Comparison of ENCODE assay signal across 15 mouse cellular contexts in the genomic region with DNA sequence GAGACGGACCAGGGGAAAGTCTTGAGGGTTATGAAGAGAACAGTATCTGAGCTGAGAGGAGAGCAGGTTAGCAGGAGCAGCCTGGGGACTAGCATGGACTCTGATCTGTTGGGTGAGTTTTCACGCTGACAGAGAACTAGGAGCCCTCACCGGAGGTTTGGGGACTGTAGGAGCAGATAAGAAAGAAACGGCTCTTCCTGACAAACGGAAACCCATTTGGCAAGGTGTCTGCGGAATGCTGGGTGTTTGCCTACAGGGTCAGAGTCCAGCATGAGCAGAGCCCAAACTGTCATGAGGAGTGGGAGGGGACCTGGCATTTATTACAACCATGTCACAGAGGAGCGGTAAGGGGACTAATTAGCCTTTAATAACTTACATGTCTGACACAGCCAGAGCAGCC. TPM values are rescaled to one million over a fixed set of nuclear protein-coding genes. Genes with fewer than 3 reads are reported as not detected.
DNase-seq lines count a peak whose midpoint lies in the region; ATAC-seq and TF ChIP-seq lines count a peak whose summit lies in the region.
"Had no signal": no experiment of that assay in that cellular context is flagged by ENCODE, and none has a peak within 500 bp of the region (broad histone marks: within the 10 kb centered on the region; RNA-seq: fewer than 3 reads in every experiment).

No protein-coding gene starts in this region.

- H3K4me2 ChIP-seq in liver, embryonic 13.5 days, result peak overlapping the region; percentile 59
- H3K4me2 ChIP-seq in forebrain, embryonic 15.5 days (replicated peaks), result no peak overlapping the region
- H3K4me2 ChIP-seq: embryonic facial prominence, embryonic 13.5 days had no signal

- peak overlapping the region; percentile 25; the same call in 1 of the 2 replicates for H3K27ac ChIP-seq in thymus, adult 2 months (ENCODE audit: control insufficient read depth, insufficient read depth, low read length)
- H3K27ac ChIP-seq in liver, embryonic 13.5 days, result peak overlapping the region; percentile 80
- H3K27ac ChIP-seq in forebrain, embryonic 15.5 days (replicated peaks), result no peak overlapping the region
- H3K27ac ChIP-seq: embryonic facial prominence, embryonic 13.5 days; kidney, postnatal 0 days had no signal

- no peak overlapping the region for H3K4me3 ChIP-seq in thymus, adult 2 months (ENCODE audit: control insufficient read depth, insufficient read depth, low read length)
- H3K4me3 ChIP-seq in liver, embryonic 13.5 days (replicated peaks), result peak overlapping the region; percentile 32
- H3K4me3 ChIP-seq in forebrain, embryonic 15.5 days, result no peak overlapping the region
- H3K4me3 ChIP-seq: embryonic facial prominence, embryonic 13.5 days; myocyte had no signal

- H3K9ac ChIP-seq in liver, embryonic 13.5 days, result peak overlapping the region; percentile 57
- no peak overlapping the region for H3K9ac ChIP-seq in forebrain, embryonic 15.5 days (replicated peaks)
- H3K9ac ChIP-seq: embryonic facial prominence, embryonic 13.5 days had no signal

- no peaks in the 10 kb centered on the region for H3K36me3 ChIP-seq in thymus, adult 2 months (ENCODE audit: control insufficient read depth, insufficient read depth, low read length)
- no peaks in the 10 kb centered on the region for H3K36me3 ChIP-seq in liver, embryonic 13.5 days
- no peaks in the 10 kb centered on the region for H3K36me3 ChIP-seq in forebrain, embryonic 15.5 days
- H3K36me3 ChIP-seq: embryonic facial prominence, embryonic 13.5 days; G1E had no signal

- no peak for TF ChIP-seq POLR2A in thymus, adult 2 months (IDR thresholded peaks at IDR 0.05; ENCODE audit: control insufficient read depth, extremely low read depth, insufficient read depth, low read length, poor library complexity)

- no peak for TF ChIP-seq CTCF in thymus, adult 2 months (IDR thresholded peaks at IDR 0.05; ENCODE audit: borderline replicate concordance, control insufficient read depth, extremely low read depth, insufficient read depth, low read length, poor library complexity)

- DNase-seq in adrenal gland, postnatal 10 days, result peak; percentile 40
- DNase-seq in adrenal gland, postnatal 36 days, result no peak
- DNase-seq in thymus, adult 2 months, result no peak
- no peak for DNase-seq in thymus, adult 18-20 months
- no peak for DNase-seq in liver, embryonic 13.5 days
- no peak for DNase-seq in frontal cortex, postnatal 36 days (ENCODE audit: low spot score in 2 of 2)
- DNase-seq in c-Kit-positive CD71-positive TER-119-positive erythroid progenitor cells, embryonic 14.5 days (ENCODE audit: low spot score), result no peak
- DNase-seq: adrenal gland, adult 2 months; cerebellum, adult 11-12 months; lung, postnatal 36 days had no signal

- H3K27me3 ChIP-seq in thymus, adult 2 months (ENCODE audit: control insufficient read depth, insufficient read depth, low read length), result no peaks in the 10 kb centered on the region
- H3K27me3 ChIP-seq in liver, embryonic 13.5 days, result no peaks in the 10 kb centered on the region
- no peaks in the 10 kb centered on the region for H3K27me3 ChIP-seq in forebrain, embryonic 15.5 days
- H3K27me3 ChIP-seq: embryonic facial prominence, embryonic 13.5 days had no signal

- peaks cover 7% of the 10 kb centered on the region; the same call in 1 of the 2 replicates for H3K9me3 ChIP-seq in liver, embryonic 13.5 days (replicated peaks)
- no peaks in the 10 kb centered on the region; the same call in 1 of the 2 replicates for H3K9me3 ChIP-seq in forebrain, embryonic 15.5 days
- H3K9me3 ChIP-seq: embryonic facial prominence, embryonic 13.5 days had no signal

- 16% methylated on average over 7 of the region's 7 CpGs for WGBS in thymus, adult 2 months
- WGBS in liver, embryonic 13.5 days (ENCODE audit: insufficient replicate concordance), result 2% methylated on average over 7 of the region's 7 CpGs
- 78% methylated on average over 7 of the region's 7 CpGs for WGBS in forebrain, embryonic 15.5 days

- H3K4me1 ChIP-seq in thymus, adult 2 months (replicated peaks; ENCODE audit: control insufficient read depth, insufficient read depth, low read length), result peaks cover 20% of the 10 kb centered on the region
- peaks cover 22% of the 10 kb centered on the region for H3K4me1 ChIP-seq in liver, embryonic 13.5 days (replicated peaks)
- H3K4me1 ChIP-seq in forebrain, embryonic 15.5 days, result no peaks in the 10 kb centered on the region

- peak; percentile 81 for ATAC-seq in liver, embryonic 13.5 days (ENCODE audit: low read depth)
- ATAC-seq in forebrain, embryonic 15.5 days (replicated peaks), result no peak

RNA-seq across cellular contexts. Expression of a gene that starts 40.0 kb away (rescaled TPM):
- total RNA-seq in adrenal gland, postnatal 10 days (2021), result 10 to 100 TPM; 14.7 to 17.7 TPM
- 10 to 100 TPM; 20.4 to 21.7 TPM for total RNA-seq in adrenal gland, postnatal 36 days (2021)
- 4.7 and 5.4 TPM in 2 replicates for polyA plus RNA-seq in thymus, adult 2 months (2012; rRNA removed)
- 14.0 and 14.3 TPM in 2 replicates for polyA plus RNA-seq in liver, embryonic 13.5 days (2015; fragmentation: Nextera tagmentation; extraction: Ambion mirVana)
- 10.9 and 12.8 TPM in 2 replicates for polyA plus RNA-seq in forebrain, embryonic 15.5 days (2015; fragmentation: Nextera tagmentation; extraction: Ambion mirVana)

RNA-seq across cellular contexts. Expression of a gene that starts 40.2 kb away (rescaled TPM):
- 10 to 100 TPM; 93.5 to 97.0 TPM for total RNA-seq in adrenal gland, postnatal 10 days (2021)
- 100 to 1,000 TPM in 1 of 2 experiments, 10 to 100 TPM in 1; 93.4 to 105 TPM for total RNA-seq in adrenal gland, postnatal 36 days (2021)
- 71.0 and 73.5 TPM in 2 replicates for polyA plus RNA-seq in thymus, adult 2 months (2012; rRNA removed)
- 83.9 and 94.8 TPM in 2 replicates for polyA plus RNA-seq in liver, embryonic 13.5 days (2015; fragmentation: Nextera tagmentation; extraction: Ambion mirVana)
- 58.8 and 62.4 TPM in 2 replicates for polyA plus RNA-seq in forebrain, embryonic 15.5 days (2015; fragmentation: Nextera tagmentation; extraction: Ambion mirVana)
